Mouse (Mus musculus) adrenal gland, adult 10 weeks (tissue): Measurements from ENCODE around the gene Fndc3b. TPM values are rescaled to one million over a fixed set of nuclear protein-coding genes. Genes with fewer than 3 reads are reported as not detected.

ENCODE experiments used
- polyA plus RNA-seq: library from polyadenylated mRNA; stranded (reverse); fragments of 350-450 nt; fragmentation: Illumina TruSeq; extraction: RNeasy Lipid Tissue Mini Kit (QIAGEN cat#74804); gene quantifications from one replicate; pipeline ENCODE4 v1.2.3, GENCODE M21; 2014; ENCODE audit warnings: low read depth, low replicate concordance

The Fndc3b gene
- 109 TPM for polyA plus RNA-seq

DNA sequence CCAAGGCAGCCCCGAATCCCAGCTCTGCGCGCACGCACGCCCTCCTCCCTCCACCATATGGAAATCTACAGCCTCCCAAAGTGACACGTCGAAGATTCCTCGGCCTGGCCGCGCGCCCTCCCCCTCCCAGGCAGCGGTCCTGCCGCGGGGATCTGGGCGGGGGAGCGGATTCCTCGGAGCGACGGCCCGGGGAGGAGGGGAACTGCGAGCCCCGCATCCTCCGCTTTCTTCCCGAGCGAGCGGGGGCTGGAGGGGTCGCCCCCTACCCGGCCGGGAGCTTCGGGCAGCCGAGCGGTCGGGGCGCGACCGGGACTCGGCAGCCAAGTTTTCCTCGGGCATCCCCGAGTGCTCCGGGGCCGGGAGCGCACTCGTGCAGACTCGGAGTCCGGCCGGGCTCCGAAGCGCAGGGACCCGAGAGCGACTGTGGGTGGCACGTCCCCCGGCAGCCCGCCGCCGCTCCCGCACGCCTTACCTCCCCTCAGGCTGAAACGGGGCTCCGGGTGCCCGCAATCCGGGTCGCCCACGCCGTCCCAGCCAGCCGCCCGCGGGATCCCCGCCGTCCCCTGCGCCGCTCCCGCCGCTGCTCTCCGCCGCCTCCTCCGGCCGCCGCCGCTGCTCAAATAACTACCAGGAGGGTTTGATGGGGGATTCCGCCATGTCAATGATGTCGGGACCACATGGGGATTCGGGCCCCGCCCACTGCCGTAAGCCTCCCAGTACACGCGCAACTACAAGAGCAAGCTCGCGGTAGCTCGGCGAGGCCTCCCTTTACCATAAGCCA, at the start of gene Fndc3b:
TSS of gene Fndc3b (minus strand) at position 660 of the 781 bp plus-strand sequence.

DNA sequence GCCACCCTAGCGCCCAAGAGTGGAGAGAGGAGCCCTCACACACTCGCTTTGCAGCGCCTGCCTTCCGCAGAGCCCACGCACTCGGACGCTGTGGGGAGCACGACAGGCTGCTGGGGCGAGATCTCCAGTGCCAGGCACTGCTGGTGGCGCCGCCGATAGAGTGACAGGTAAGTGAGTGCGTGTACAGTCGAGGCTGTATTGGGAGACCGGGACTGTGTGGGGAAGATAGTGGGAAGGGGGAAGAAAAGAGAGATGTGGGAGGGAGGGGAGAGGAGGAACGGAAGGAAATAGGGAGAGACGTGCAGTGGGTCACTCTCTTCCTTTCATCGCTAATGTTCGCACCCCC, 339.9 kb downstream of the Fndc3b start, which contains the start of gene Ghsr:
TSS of gene Ghsr (plus strand) at position 76 of the 346 bp plus-strand sequence.

Other genes with a start within 250 kb of the Fndc3b start
- not detected for gene Tmem212, start 185.1 kb upstream of the Fndc3b start, polyA plus RNA-seq
- 9.0 TPM for gene Pld1, start 227.4 kb upstream of the Fndc3b start, polyA plus RNA-seq